Mouse (Mus musculus): ENCODE data around the gene Prc1. TPM values are rescaled to one million over a fixed set of nuclear protein-coding genes. Genes with fewer than 3 reads are reported as not detected.
A peak's percentile ranks its signal among the peaks of the same experiment; 100 is the strongest.

The Prc1 gene
- polyA plus RNA-seq, 1 experiment, result 55.1 TPM

- H3K27me3 ChIP-seq (ENCODE audit: control insufficient read depth, insufficient read depth, insufficient read length), result no peaks in the 10 kb centered on the region
- H3ac ChIP-seq (ENCODE audit: control insufficient read depth, insufficient read length, low read depth), result no peak overlapping the region
- H3K4me3 ChIP-seq (ENCODE audit: insufficient read depth, poor library complexity, severe bottlenecking), result no peak overlapping the region
- H3K79me3 ChIP-seq (ENCODE audit: low read depth), result no peaks in the 10 kb centered on the region
- TF ChIP-seq CEBPB (IDR thresholded peaks at IDR 0.05; ENCODE audit: low read depth), result no peak
- no peak for TF ChIP-seq FOSL1 (IDR thresholded peaks at IDR 0.05; ENCODE audit: insufficient read depth, low read length, poor library complexity, severe bottlenecking)
- no peak for TF ChIP-seq CTCF (IDR thresholded peaks at IDR 0.05; ENCODE audit: control insufficient read depth, insufficient read depth, insufficient read length)
- TF ChIP-seq MYOG (IDR thresholded peaks at IDR 0.05; ENCODE audit: control insufficient read depth, extremely low read depth, insufficient read length), result no peak
- no peak for TF ChIP-seq USF1 (IDR thresholded peaks at IDR 0.05; ENCODE audit: low read depth)
- no peak for TF ChIP-seq MAX (IDR thresholded peaks at IDR 0.05)
- TF ChIP-seq MYOD1 (IDR thresholded peaks at IDR 0.05; ENCODE audit: control insufficient read depth, insufficient read length, low read depth), result no peak
- no peaks in the 10 kb centered on the region for H3K79me2 ChIP-seq (ENCODE audit: control insufficient read depth, insufficient read depth)
- H3K36me3 ChIP-seq (ENCODE audit: control insufficient read depth, insufficient read depth), result no peaks in the 10 kb centered on the region
These were observed 41.4 kb upstream of the Prc1 start for GRCm38 (mm10) chr7:80252886-80253285.

DNA sequence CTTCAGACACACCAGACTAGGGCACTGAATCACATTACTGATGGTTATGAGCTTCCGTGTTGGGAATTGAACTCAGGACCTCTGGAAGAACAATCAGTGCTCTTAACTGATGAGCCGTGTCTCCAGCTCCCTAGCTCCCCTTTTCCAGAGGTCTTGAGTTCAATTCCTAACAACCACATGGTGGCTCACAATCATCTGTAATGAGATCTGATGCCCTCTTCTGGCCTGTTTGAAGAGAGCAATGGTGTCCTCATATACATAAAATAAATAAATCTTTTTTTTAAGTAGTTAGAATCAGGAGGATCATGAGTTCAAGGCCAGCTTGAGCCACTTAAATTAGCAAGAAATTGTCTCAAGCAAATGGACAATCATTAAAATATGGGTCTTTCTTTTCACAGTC is 38.3 kb upstream of the Prc1 start:
- Histone ChIP-seq H3K36me3 (ENCODE audit: control insufficient read depth, insufficient read depth) (no peaks in the 10 kb centered on the region), H3ac (ENCODE audit: control insufficient read depth, insufficient read length, low read depth) (no peak overlapping the region), H3K4me3 (ENCODE audit: insufficient read depth, poor library complexity, severe bottlenecking) (no peak overlapping the region), H3K27me3 (ENCODE audit: control insufficient read depth, insufficient read depth, insufficient read length) (no peaks in the 10 kb centered on the region), H3K79me3 (ENCODE audit: low read depth) (no peaks in the 10 kb centered on the region), H3K79me2 (ENCODE audit: control insufficient read depth, insufficient read depth) (no peaks in the 10 kb centered on the region)
- TF ChIP-seq CTCF (IDR thresholded peaks at IDR 0.05; ENCODE audit: control insufficient read depth, insufficient read depth, insufficient read length), result no peak
- TF ChIP-seq USF1 (IDR thresholded peaks at IDR 0.05; ENCODE audit: low read depth), result no peak
- TF ChIP-seq MYOD1 (IDR thresholded peaks at IDR 0.05; ENCODE audit: control insufficient read depth, insufficient read length, low read depth), result no peak

DNA sequence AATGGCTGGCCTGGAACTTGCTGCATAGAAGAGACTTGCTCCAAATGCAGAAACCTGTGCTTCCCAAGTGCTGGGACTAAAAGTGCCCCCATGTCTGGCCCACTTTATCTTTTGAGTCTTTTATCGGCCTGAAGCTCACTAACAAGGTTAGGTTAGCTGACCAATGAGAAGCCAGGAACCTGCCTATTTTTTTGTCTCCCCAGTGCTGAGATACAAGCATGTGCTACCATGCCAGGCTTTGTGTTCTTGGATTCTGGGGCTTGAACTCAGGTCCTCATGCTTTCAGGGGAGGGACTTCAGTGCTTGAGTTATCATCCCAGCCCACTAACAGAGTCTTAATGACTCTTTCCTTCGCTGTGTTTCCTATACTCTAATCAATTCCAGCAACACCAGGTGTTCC is 36.5 kb upstream of the Prc1 start:
- peaks cover 16% of the 10 kb centered on the region for H3K79me2 ChIP-seq (ENCODE audit: control insufficient read depth, insufficient read depth)
- H3K36me3 ChIP-seq (ENCODE audit: control insufficient read depth, insufficient read depth), result no peaks in the 10 kb centered on the region
- no peak overlapping the region for H3K4me3 ChIP-seq (ENCODE audit: insufficient read depth, poor library complexity, severe bottlenecking)
- H3K27me3 ChIP-seq (ENCODE audit: control insufficient read depth, insufficient read depth, insufficient read length), result no peaks in the 10 kb centered on the region
- peaks cover 13% of the 10 kb centered on the region for H3K79me3 ChIP-seq (ENCODE audit: low read depth)
- TF ChIP-seq MYOD1 (IDR thresholded peaks at IDR 0.05; ENCODE audit: control insufficient read depth, insufficient read length, low read depth) (no peak), MYOG (IDR thresholded peaks at IDR 0.05; ENCODE audit: control insufficient read depth, extremely low read depth, insufficient read length) (no peak)
- no peak overlapping the region for H3ac ChIP-seq (ENCODE audit: control insufficient read depth, insufficient read length, low read depth)

DNA sequence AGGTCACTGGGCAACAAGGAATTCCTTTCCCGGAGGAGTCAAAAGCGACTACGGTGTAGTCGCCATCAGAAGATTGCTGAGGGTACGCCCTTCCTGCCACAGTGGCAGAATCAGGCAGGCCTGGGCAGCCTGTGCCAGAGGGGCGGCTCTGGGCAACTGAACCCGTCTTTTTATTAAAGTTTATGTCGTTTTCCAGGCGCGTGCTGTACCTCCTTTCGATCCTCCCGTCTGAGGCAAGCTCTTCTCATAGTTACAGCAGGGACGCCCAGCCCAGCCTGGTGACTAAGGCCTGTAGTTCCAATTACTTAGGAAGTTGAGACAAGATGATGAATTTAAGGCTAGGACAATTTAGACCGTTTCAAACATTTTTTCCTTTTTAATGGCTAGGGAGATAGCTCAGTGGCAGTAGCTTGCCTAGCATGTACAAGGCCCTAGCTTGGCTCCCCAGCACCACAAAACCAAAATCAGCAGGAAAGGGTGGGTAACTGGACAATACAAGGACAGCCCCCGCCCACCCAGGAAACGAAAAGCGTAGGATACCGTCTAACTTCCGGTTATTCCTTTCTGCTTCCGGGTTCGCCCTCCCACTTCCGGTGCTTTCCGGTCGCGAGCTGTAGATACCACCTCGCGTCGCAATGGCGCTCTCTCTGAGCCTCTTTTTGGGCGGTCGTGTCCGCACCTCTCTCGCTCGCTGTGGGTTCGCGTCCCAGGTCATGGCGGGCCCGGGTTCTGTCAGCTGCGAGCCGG is 33.5 kb upstream of the Prc1 start, which contains the start of gene Ngrn:
Gene Ngrn, plus strand, starts transcription at position 591 of the 747 bp plus-strand sequence.
- peaks cover 34% of the 10 kb centered on the region for H3K79me2 ChIP-seq (ENCODE audit: control insufficient read depth, insufficient read depth)
- TF ChIP-seq FOSL1 (IDR thresholded peaks at IDR 0.05; ENCODE audit: insufficient read depth, low read length, poor library complexity, severe bottlenecking) (no peak), USF1 (IDR thresholded peaks at IDR 0.05; ENCODE audit: low read depth) (no peak), CEBPB (IDR thresholded peaks at IDR 0.05; ENCODE audit: low read depth) (no peak), MYOG (IDR thresholded peaks at IDR 0.05; ENCODE audit: control insufficient read depth, extremely low read depth, insufficient read length) (no peak), MYOD1 (IDR thresholded peaks at IDR 0.05; ENCODE audit: control insufficient read depth, insufficient read length, low read depth) (no peak), MAX (IDR thresholded peaks at IDR 0.05) (no peak), CTCF (IDR thresholded peaks at IDR 0.05; ENCODE audit: control insufficient read depth, insufficient read depth, insufficient read length) (no peak)
- H3ac ChIP-seq (ENCODE audit: control insufficient read depth, insufficient read length, low read depth), result peak within 1 kb of the TSS; percentile 92
- H3K36me3 ChIP-seq (ENCODE audit: control insufficient read depth, insufficient read depth), result peaks cover 18% of the 10 kb centered on the region
- peaks cover 16% of the 10 kb centered on the region for H3K79me3 ChIP-seq (ENCODE audit: low read depth)
- H3K4me3 ChIP-seq (ENCODE audit: insufficient read depth, poor library complexity, severe bottlenecking), result peak within 1 kb of the TSS; percentile 69
- H3K27me3 ChIP-seq (ENCODE audit: control insufficient read depth, insufficient read depth, insufficient read length), result no peaks in the 10 kb centered on the region

GRCm38 (mm10) chr7:80261372-80261990 is 32.8 kb upstream of the Prc1 start:
- peak overlapping the region; percentile 92 for H3ac ChIP-seq (ENCODE audit: control insufficient read depth, insufficient read length, low read depth)
- no peaks in the 10 kb centered on the region for H3K27me3 ChIP-seq (ENCODE audit: control insufficient read depth, insufficient read depth, insufficient read length)
- TF ChIP-seq USF1 (IDR thresholded peaks at IDR 0.05; ENCODE audit: low read depth) (no peak), FOSL1 (IDR thresholded peaks at IDR 0.05; ENCODE audit: insufficient read depth, low read length, poor library complexity, severe bottlenecking) (no peak), MYOG (IDR thresholded peaks at IDR 0.05; ENCODE audit: control insufficient read depth, extremely low read depth, insufficient read length) (no peak), MAX (IDR thresholded peaks at IDR 0.05) (no peak), CEBPB (IDR thresholded peaks at IDR 0.05; ENCODE audit: low read depth) (no peak), CTCF (IDR thresholded peaks at IDR 0.05; ENCODE audit: control insufficient read depth, insufficient read depth, insufficient read length) (no peak), MYOD1 (IDR thresholded peaks at IDR 0.05; ENCODE audit: control insufficient read depth, insufficient read length, low read depth) (no peak)
- H3K36me3 ChIP-seq (ENCODE audit: control insufficient read depth, insufficient read depth), result peaks cover 22% of the 10 kb centered on the region
- peaks cover 34% of the 10 kb centered on the region for H3K79me2 ChIP-seq (ENCODE audit: control insufficient read depth, insufficient read depth)
- peaks cover 16% of the 10 kb centered on the region for H3K79me3 ChIP-seq (ENCODE audit: low read depth)
- peak overlapping the region; percentile 69 for H3K4me3 ChIP-seq (ENCODE audit: insufficient read depth, poor library complexity, severe bottlenecking)

Data from C2C12 (cell line).